Mouse (Mus musculus) cortical plate, adult 2 months (tissue): ENCODE data around the gene Fgf4.

Experiments
- CTCF ChIP-seq: fragments of 200-500 bp; IDR thresholded peaks from 2 replicates; pipeline ENCODE4 v1.5.1; 2011; ENCODE audit warnings: mild to moderate bottlenecking, control low read depth, low read length; ENCODE audit not compliant: insufficient read depth; ENCODE audit errors: extremely low read depth
- POLR2A ChIP-seq: fragments of 200-500 bp; IDR thresholded peaks from 2 replicates; pipeline ENCODE4 v1.6.1; 2011; ENCODE audit warnings: mild to moderate bottlenecking, low read length, control low read depth; ENCODE audit not compliant: insufficient read depth; ENCODE audit errors: extremely low read depth

DNA sequence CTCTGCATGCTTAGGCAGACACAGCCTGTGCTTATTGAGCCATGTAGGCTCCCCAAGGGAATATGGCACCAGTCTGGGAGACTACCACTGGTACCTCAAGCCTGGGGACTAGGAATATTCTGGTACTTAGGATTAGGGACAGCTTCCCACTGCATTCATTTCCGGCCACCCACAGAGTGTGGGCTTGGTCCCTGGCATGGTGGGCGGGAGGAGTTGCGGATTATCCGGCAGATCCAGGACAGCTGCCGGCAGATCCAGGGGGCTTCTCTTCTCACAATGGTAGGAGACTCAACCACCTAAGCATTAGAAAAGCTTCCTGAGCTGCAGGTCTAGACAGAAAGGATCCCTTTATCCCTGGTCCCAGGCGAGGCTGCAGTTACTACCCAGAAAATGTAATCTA is 51.3 kb downstream of the Fgf4 start:
- TF ChIP-seq CTCF = no peak
- TF ChIP-seq POLR2A = no peak
